Comparison of ENCODE assay signal across 15 mouse cellular contexts in the genomic region with DNA sequence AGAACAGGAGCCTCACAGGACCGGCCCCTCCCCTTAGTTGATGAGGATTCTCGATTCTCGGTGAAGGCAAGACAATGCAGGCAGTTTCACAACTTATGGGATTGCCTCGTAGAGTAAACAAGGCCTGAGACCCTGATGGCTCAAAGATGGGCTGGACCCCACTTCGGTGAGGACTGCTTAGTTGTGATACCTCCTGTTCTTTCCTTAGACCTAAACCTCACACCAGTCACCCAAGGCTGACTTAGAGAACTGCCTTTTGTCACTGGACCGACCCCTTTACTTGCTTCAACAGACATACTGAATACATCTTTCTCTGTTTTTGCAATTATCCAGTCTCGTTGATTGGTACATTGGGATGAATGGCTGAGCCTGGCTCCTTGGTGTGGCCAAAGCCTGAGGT.
"Had no signal": no experiment of that assay in that cellular context is flagged by ENCODE, and none has a peak within 500 bp of the region (broad histone marks: within the 10 kb centered on the region; RNA-seq: fewer than 3 reads in every experiment).

No protein-coding gene starts in this region.

- DNase-seq: kidney, adult 2 months; kidney, postnatal 25 days; layer of hippocampus, adult 9-11 months; liver, embryonic 13.5 days; lung, adult 2 months; lung, postnatal 14 days; lung, postnatal 4 days; midbrain, embryonic 14.5 days; right cerebral cortex, postnatal 25 days; spleen, adult 18-20 months; thymus, postnatal 25 days had no signal

- H3K27me3 ChIP-seq: liver, embryonic 13.5 days; neural tube, embryonic 13.5 days; stomach, embryonic 15.5 days had no signal

- H3K9ac ChIP-seq: liver, embryonic 13.5 days; neural tube, embryonic 13.5 days; stomach, embryonic 15.5 days had no signal

- H3K4me1 ChIP-seq: liver, embryonic 13.5 days; neural tube, embryonic 13.5 days; stomach, embryonic 15.5 days had no signal

- H3K27ac ChIP-seq: kidney, postnatal 0 days; layer of hippocampus, adult 2 months; liver, embryonic 13.5 days; neural tube, embryonic 13.5 days; stomach, embryonic 15.5 days had no signal

- H3K36me3 ChIP-seq: liver, embryonic 13.5 days; neural tube, embryonic 13.5 days; stomach, embryonic 15.5 days had no signal

- H3K4me2 ChIP-seq: liver, embryonic 13.5 days; neural tube, embryonic 13.5 days; stomach, embryonic 15.5 days had no signal

- H3K4me3 ChIP-seq: layer of hippocampus, adult 2 months; liver, embryonic 13.5 days; neural tube, embryonic 13.5 days; stomach, embryonic 15.5 days had no signal

- H3K9me3 ChIP-seq: liver, embryonic 13.5 days; neural tube, embryonic 13.5 days; stomach, embryonic 15.5 days had no signal
